Mouse (Mus musculus): ENCODE measurements around the gene Gramd1c. TPM values are rescaled to one million over a fixed set of nuclear protein-coding genes. Genes with fewer than 3 reads are reported as not detected.
A peak's percentile ranks its signal among the peaks of the same experiment; 100 is the strongest.

Gene Gramd1c
- total RNA-seq, 2 experiments from 2014 or later, result 0.70 to 0.78 TPM

GRCm38 (mm10) chr16:44026210-44026609 lies 36.9 kb downstream of the Gramd1c start:
- no peak for DNase-seq
- intact Hi-C loops (cut with DNase I), result no loop called here

- no peak for DNase-seq
- intact Hi-C loops (cut with DNase I), result no loop called here
These were observed 44.1 kb downstream of the Gramd1c start for GRCm38 (mm10) chr16:44018986-44019548.

- DNase-seq, result no peak
- intact Hi-C loops (cut with DNase I), result no loop called here
These were observed 44.8 kb downstream of the Gramd1c start for GRCm38 (mm10) chr16:44018372-44018771.

GRCm38 (mm10) chr16:44017707-44018106 lies 45.4 kb downstream of the Gramd1c start:
- intact Hi-C loops (cut with DNase I), result no loop called here
- DNase-seq, result no peak

GRCm38 (mm10) chr16:44016164-44016563 lies 47.0 kb downstream of the Gramd1c start:
- intact Hi-C loops (cut with DNase I), result no loop called here
- peak; percentile 10 to 12 for DNase-seq

GRCm38 (mm10) chr16:44015416-44016158 lies 47.6 kb downstream of the Gramd1c start:
- intact Hi-C loops (cut with DNase I), result no loop called here
- no peak for DNase-seq

GRCm38 (mm10) chr16:44011010-44011409 lies 52.1 kb downstream of the Gramd1c start:
- intact Hi-C loops (cut with DNase I), result no loop called here
- DNase-seq, result no peak

GRCm38 (mm10) chr16:44002086-44002485 lies 61.1 kb downstream of the Gramd1c start:
- intact Hi-C loops (cut with DNase I), result no loop called here
- DNase-seq, result no peak

- no peak for DNase-seq
- intact Hi-C loops (cut with DNase I), result no loop called here
These were observed 63.6 kb downstream of the Gramd1c start for GRCm38 (mm10) chr16:43999541-43999940.

GRCm38 (mm10) chr16:43999111-43999510 lies 64.0 kb downstream of the Gramd1c start:
- intact Hi-C loops (cut with DNase I), result no loop called here
- DNase-seq, result no peak

GRCm38 (mm10) chr16:43994623-43995022 lies 68.5 kb downstream of the Gramd1c start:
- DNase-seq, result no peak
- intact Hi-C loops (cut with DNase I), result no loop called here

GRCm38 (mm10) chr16:43986299-43986698 lies 76.8 kb downstream of the Gramd1c start:
- no peak for DNase-seq
- intact Hi-C loops (cut with DNase I), result no loop called here

- DNase-seq, result no peak
- intact Hi-C loops (cut with DNase I), result no loop called here
These were observed 83.0 kb downstream of the Gramd1c start for GRCm38 (mm10) chr16:43980110-43980609.

- intact Hi-C loops (cut with DNase I), result no loop called here
These were observed 83.6 kb downstream of the Gramd1c start, which contains the start of gene Zdhhc23 for GRCm38 (mm10) chr16:43979328-43980109. Gene Zdhhc23 (minus strand): TSS chr16:43979791.

GRCm38 (mm10) chr16:43979010-43979327 lies 84.2 kb downstream of the Gramd1c start:
- intact Hi-C loops (cut with DNase I), result no loop called here
- DNase-seq, result no peak

More at GRCm38 (mm10) chr16:43979328-43980109, 83.6 kb downstream of the Gramd1c start, which contains the start of gene Zdhhc23:
- DNase-seq, result peak; percentile 18 to 20

- DNase-seq, result no peak
- intact Hi-C loops (cut with DNase I), result no loop called here
These were observed 89.4 kb downstream of the Gramd1c start for GRCm38 (mm10) chr16:43973606-43974220.

GRCm38 (mm10) chr16:43973147-43973546 lies 90.0 kb downstream of the Gramd1c start:
- DNase-seq, result no peak
- intact Hi-C loops (cut with DNase I), result no loop called here

GRCm38 (mm10) chr16:43972391-43972790 lies 90.8 kb downstream of the Gramd1c start:
- intact Hi-C loops (cut with DNase I), result no loop called here
- no peak for DNase-seq

GRCm38 (mm10) chr16:43971741-43972140 lies 91.4 kb downstream of the Gramd1c start:
- no peak for DNase-seq
- intact Hi-C loops (cut with DNase I), result no loop called here

GRCm38 (mm10) chr16:43971189-43971588 lies 92.0 kb downstream of the Gramd1c start:
- DNase-seq, result no peak
- intact Hi-C loops (cut with DNase I), result no loop called here

- DNase-seq, result no peak
- intact Hi-C loops (cut with DNase I), result no loop called here
These were observed 92.7 kb downstream of the Gramd1c start for GRCm38 (mm10) chr16:43970426-43970825.

Data from heart, postnatal 36 days (tissue).